Mouse (Mus musculus): ENCODE measurements around the gene Atp9a. TPM values are rescaled to one million over a fixed set of nuclear protein-coding genes. Genes with fewer than 3 reads are reported as not detected.

Atp9a gene
- polyA plus RNA-seq, 1 experiment: 18.6 TPM

DNA sequence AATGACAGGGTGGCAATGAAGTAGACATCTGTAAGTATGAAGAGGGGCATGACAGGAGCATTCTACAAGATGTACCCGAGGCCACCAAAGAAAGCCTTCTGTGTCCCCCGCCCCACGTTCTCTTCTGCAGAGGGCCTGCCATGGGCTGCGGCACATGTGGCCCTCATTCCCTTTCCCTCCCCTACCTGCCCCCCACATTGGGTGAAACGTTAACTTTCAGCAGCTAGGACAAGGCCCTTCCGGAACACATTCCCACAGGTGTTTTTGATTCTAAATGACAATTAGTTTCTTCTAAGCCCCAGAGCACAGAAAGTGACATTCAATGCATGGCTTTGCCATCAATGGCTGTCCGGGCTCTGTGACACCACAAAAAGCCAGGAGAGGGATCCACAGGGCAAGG lies 107.3 kb downstream of the Atp9a start:
- Histone ChIP-seq H3K27ac (ENCODE audit: insufficient read depth, low read length) (no peak overlapping the region), H3K4me1 (ENCODE audit: control insufficient read depth, insufficient read depth, low read length) (peaks cover 7% of the 10 kb centered on the region; the same call in 1 of the 2 replicates), H3K4me3 (ENCODE audit: insufficient read depth, low read length) (no peak overlapping the region)
- TF ChIP-seq CTCF (IDR thresholded peaks at IDR 0.05; ENCODE audit: borderline replicate concordance, insufficient read depth, low read length): no peak
- TF ChIP-seq POLR2A (IDR thresholded peaks at IDR 0.05; ENCODE audit: low read depth, low read length): no peak

DNA sequence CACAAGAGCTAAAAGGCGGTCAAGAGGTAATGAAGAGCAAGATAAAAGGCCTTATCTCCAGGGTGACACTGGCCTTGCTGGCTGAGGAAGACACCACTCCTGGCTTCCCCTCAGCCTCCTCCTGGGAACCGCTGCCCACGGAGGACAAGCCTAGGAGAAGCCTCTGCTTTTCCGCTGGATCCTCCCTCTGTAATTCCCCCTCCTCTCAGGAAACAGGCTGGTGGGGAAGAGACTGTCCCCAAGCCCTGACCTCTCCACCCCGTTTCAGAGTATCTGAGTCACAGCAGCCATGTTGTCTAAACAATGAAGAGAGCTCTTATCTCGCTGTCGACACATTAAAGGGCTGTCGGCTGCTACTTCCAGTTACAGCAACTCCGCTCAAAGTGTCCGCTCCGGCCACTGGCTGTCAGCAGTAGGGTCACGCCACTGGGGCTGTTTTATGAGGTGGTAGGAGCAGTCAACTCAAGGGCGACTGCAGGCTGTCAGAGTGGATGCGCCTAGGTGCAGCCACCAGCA lies 108.8 kb downstream of the Atp9a start:
- no peak for TF ChIP-seq POLR2A (IDR thresholded peaks at IDR 0.05; ENCODE audit: low read depth, low read length)
- TF ChIP-seq CTCF (IDR thresholded peaks at IDR 0.05; ENCODE audit: borderline replicate concordance, insufficient read depth, low read length): no peak
- H3K27ac ChIP-seq (ENCODE audit: insufficient read depth, low read length): no peak overlapping the region
- peaks cover 7% of the 10 kb centered on the region; the same call in 1 of the 2 replicates for H3K4me1 ChIP-seq (ENCODE audit: control insufficient read depth, insufficient read depth, low read length)
- no peak overlapping the region for H3K4me3 ChIP-seq (ENCODE audit: insufficient read depth, low read length)

DNA sequence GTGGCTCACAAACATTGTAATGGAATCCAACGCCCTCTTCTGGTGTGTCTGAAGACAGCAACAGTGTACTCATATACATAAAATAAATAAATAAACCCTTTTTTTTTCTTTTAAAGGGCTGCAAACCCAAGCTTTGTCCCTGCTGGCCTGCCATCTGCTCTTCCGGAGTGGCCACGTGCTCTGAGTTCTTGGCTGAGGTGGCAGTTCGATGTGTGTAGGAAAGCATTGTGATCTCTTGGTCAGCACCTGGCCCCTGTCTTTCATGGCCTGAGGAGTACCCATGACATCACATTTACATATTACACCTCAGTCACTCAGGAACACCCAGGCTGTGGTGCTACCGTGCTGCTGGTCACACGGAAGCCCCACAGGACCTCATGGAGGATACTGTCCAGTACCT lies 109.7 kb downstream of the Atp9a start:
- no peak overlapping the region for H3K4me3 ChIP-seq (ENCODE audit: insufficient read depth, low read length)
- no peak for TF ChIP-seq POLR2A (IDR thresholded peaks at IDR 0.05; ENCODE audit: low read depth, low read length)
- TF ChIP-seq CTCF (IDR thresholded peaks at IDR 0.05; ENCODE audit: borderline replicate concordance, insufficient read depth, low read length): no peak
- H3K4me1 ChIP-seq (ENCODE audit: control insufficient read depth, insufficient read depth, low read length): peaks cover 5% of the 10 kb centered on the region; the same call in 1 of the 2 replicates
- H3K27ac ChIP-seq (ENCODE audit: insufficient read depth, low read length): no peak overlapping the region

DNA sequence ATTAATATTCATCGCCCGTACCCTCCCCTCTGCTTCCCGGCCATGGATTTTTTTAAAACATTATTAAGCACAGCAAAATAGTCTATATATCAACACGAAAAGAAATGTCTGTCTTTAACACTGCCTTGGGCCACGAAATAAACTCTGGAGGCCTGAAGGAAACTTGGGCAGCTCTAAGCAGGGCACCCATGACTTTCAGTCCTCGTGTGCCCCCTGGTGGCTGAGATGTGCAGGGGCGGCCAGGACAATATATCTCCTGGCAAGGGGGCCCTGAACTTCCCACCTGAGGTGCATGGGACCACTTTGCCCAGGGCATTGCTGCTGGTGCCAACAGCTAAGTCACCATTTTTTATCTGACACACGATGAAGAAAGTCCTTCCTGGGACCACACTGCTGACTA lies 113.4 kb downstream of the Atp9a start:
- Histone ChIP-seq H3K27ac (ENCODE audit: insufficient read depth, low read length) (no peak overlapping the region), H3K4me3 (ENCODE audit: insufficient read depth, low read length) (no peak overlapping the region), H3K4me1 (ENCODE audit: control insufficient read depth, insufficient read depth, low read length) (peaks cover 5% of the 10 kb centered on the region; the same call in 1 of the 2 replicates)
- no peak for TF ChIP-seq POLR2A (IDR thresholded peaks at IDR 0.05; ENCODE audit: low read depth, low read length)
- peak; percentile 81 for TF ChIP-seq CTCF (IDR thresholded peaks at IDR 0.05; ENCODE audit: borderline replicate concordance, insufficient read depth, low read length)

DNA sequence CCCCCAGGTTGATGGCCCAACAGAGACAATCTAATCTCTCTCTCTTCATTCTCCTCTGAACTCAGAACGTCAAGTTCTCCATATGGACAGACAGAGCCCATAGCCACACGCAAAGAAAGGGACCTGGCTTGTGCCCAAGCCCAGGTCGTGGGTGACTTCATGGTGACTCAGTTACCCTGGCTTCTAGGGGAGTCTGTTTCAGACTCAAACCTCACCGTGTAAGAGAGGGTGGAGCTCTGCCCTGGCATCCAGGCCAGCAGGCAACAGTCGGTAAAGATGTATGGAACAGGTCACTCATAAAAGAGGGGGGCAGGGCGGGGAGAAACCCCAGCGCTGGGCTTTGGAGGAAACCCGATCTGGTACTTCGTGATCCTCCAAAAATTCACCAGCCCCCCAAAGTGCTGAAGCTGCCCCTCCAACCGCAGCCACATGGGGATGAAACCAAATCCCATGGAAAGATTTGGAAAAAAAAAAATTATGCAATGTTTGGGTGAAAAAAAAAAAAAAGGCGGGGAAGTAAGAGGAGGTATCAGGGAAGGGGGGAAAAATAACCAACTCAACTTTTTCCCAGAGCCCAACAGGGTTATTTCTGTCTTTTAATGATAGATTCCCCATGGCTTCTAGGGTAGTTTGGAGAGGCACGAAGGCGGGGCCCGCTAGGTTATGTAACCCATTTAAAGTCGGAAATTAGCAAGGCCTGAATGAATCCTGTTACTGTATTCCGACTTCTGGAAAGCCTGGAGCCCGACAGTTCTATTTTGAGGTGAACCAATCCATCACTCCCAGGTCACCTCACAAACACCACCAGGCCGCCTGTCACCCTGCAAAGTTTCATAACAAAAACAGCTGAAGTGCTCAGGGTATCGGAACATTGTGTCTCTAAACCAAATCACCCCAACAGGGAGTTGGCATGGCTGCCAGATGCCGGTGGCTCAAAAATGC lies 114.1 kb downstream of the Atp9a start:
- peaks cover 1% of the 10 kb centered on the region; the same call in 1 of the 2 replicates for H3K4me1 ChIP-seq (ENCODE audit: control insufficient read depth, insufficient read depth, low read length)
- TF ChIP-seq POLR2A (IDR thresholded peaks at IDR 0.05; ENCODE audit: low read depth, low read length): no peak
- TF ChIP-seq CTCF (IDR thresholded peaks at IDR 0.05; ENCODE audit: borderline replicate concordance, insufficient read depth, low read length): no peak
- H3K27ac ChIP-seq (ENCODE audit: insufficient read depth, low read length): no peak overlapping the region

DNA sequence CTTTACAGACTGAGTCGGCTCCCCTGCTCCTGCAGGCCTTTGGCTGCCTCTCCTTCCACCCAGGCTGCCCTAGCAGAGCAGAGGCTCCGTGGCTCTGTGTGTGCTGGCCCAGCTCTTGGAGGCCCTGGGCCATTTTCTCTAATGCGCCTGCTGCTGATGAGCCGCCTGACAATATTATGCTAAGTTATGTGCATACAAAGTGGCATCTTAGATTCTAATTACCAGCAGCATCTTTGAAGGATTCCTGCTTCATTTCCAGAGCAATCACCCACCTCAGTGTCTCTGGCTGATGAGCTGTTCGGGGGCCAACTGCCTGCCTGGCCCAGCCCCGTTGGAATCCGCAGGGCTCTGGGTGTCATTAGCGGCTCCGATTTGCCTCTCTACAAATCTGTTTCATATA lies 115.8 kb downstream of the Atp9a start:
- no peak overlapping the region for H3K27ac ChIP-seq (ENCODE audit: insufficient read depth, low read length)
- TF ChIP-seq POLR2A (IDR thresholded peaks at IDR 0.05; ENCODE audit: low read depth, low read length) (no peak), CTCF (IDR thresholded peaks at IDR 0.05; ENCODE audit: borderline replicate concordance, insufficient read depth, low read length) (no peak)
- H3K4me1 ChIP-seq (ENCODE audit: control insufficient read depth, insufficient read depth, low read length): no peaks in the 10 kb centered on the region
- H3K4me3 ChIP-seq (ENCODE audit: insufficient read depth, low read length): no peak overlapping the region

More for the DNA sequence above, 114.1 kb downstream of the Atp9a start:
- H3K4me3 ChIP-seq (ENCODE audit: insufficient read depth, low read length): no peak overlapping the region

DNA sequence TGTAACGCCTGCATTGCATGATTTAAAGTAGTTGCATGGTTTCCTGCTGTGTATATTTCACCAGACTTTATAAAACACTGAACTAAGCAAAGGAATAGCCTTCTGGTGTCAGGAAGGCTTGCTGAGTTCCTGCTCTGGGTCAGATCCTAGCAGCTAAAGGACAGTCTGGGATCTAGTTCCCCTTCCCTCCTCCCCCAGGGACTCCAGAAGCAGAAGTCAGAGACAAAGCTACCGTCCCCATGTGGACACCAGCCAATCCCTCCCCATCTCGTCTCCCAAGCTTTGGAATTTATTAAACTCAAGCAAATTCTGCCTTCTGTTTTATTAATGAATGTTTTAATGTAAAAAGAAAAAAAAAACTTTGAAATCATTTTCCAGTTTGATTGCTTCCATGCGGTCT lies 117.1 kb downstream of the Atp9a start:
- TF ChIP-seq CTCF (IDR thresholded peaks at IDR 0.05; ENCODE audit: borderline replicate concordance, insufficient read depth, low read length) (no peak), POLR2A (IDR thresholded peaks at IDR 0.05; ENCODE audit: low read depth, low read length) (no peak)
- Histone ChIP-seq H3K27ac (ENCODE audit: insufficient read depth, low read length) (no peak overlapping the region), H3K4me1 (ENCODE audit: control insufficient read depth, insufficient read depth, low read length) (no peaks in the 10 kb centered on the region), H3K4me3 (ENCODE audit: insufficient read depth, low read length) (no peak overlapping the region)

DNA sequence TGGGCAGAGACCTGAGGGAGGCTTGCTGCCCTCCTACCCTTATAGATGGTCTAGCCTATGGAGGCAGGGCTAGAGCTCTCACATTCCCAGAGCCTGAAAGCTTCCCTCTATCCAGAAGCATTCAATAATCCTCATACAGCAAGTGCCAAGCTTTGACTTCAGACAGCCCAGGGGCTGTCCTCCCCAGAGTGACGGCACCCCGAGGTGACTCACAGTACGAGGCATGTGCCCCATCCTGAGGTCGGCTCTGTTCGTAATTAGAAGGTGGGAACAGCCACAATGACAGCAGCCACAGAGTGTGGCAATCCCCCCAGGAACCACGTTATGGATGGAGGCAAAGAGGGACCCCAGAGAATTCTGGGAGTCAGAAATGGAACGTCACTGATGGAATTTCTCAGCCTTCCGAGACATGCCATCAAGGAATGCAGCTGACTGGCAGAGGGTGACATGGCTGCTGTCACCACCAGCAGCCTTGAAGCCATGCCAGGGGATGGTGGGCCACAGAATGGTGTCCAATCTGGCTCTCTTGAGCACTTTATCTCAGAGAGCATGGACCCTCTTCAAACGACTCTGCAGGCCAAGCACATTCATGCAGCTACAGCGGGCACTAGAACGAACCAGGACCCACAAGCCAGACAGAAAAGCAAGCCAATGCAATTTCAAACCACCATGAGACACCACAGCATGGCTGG lies 121.0 kb downstream of the Atp9a start:
- TF ChIP-seq POLR2A (IDR thresholded peaks at IDR 0.05; ENCODE audit: low read depth, low read length): no peak
- no peak for TF ChIP-seq CTCF (IDR thresholded peaks at IDR 0.05; ENCODE audit: borderline replicate concordance, insufficient read depth, low read length)

DNA sequence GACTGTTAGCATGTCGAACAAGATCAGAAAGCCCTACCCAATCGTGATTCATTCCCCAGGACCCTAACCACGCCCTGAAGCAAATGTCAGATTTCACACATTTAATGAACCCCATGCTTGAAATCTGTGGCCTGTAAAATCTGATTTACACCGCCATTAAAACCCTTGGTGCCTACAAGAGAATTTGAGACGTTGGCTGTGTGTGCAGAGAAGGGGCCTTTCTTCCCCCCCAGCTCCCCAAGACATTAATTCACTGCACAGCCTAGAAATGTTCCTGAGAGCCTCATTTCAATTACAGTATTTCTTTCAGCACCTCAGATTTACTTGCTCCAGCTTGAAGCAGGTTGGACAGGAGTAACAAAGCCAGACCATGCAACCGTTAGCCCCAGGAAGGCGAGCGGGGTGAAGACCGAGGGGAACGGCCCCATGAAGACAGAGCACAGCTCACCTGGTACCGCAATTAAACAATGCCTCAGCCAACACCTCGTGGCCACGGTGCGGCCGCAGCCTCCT lies 123.9 kb downstream of the Atp9a start:
- TF ChIP-seq POLR2A (IDR thresholded peaks at IDR 0.05; ENCODE audit: low read depth, low read length) (no peak), CTCF (IDR thresholded peaks at IDR 0.05; ENCODE audit: borderline replicate concordance, insufficient read depth, low read length) (no peak)
- H3K4me3 ChIP-seq (ENCODE audit: insufficient read depth, low read length): no peak overlapping the region
- H3K27ac ChIP-seq (ENCODE audit: insufficient read depth, low read length): no peak overlapping the region
- no peaks in the 10 kb centered on the region for H3K4me1 ChIP-seq (ENCODE audit: control insufficient read depth, insufficient read depth, low read length)

More for the DNA sequence above, 121.0 kb downstream of the Atp9a start:
- H3K4me3 ChIP-seq (ENCODE audit: insufficient read depth, low read length): no peak overlapping the region
- H3K27ac ChIP-seq (ENCODE audit: insufficient read depth, low read length): no peak overlapping the region
- no peaks in the 10 kb centered on the region for H3K4me1 ChIP-seq (ENCODE audit: control insufficient read depth, insufficient read depth, low read length)
